Mouse (Mus musculus): Measurements from ENCODE around the gene Cnnm3. TPM values are rescaled to one million over a fixed set of nuclear protein-coding genes. Genes with fewer than 3 reads are reported as not detected.
A peak's percentile ranks its signal among the peaks of the same experiment; 100 is the strongest.

Cnnm3 gene
- polyA plus RNA-seq, 1 experiment from 2014 or later = 5.4 TPM

- TF ChIP-seq CTCF (IDR thresholded peaks at IDR 0.05; ENCODE audit: low read depth) = no peak
- no peaks in the 10 kb centered on the region for H3K4me1 ChIP-seq (ENCODE audit: insufficient read depth)
- H3K27ac ChIP-seq (ENCODE audit: low read depth) = no peak overlapping the region
- no peaks in the 10 kb centered on the region for H3K27me3 ChIP-seq (ENCODE audit: insufficient read depth, low read length)
- no peak overlapping the region for H3K9ac ChIP-seq
- no peak overlapping the region for H3K4me3 ChIP-seq (ENCODE audit: low read depth, low read length)
- peaks cover 11% of the 10 kb centered on the region; the same call in 1 of the 2 replicates for H3K36me3 ChIP-seq (ENCODE audit: insufficient read depth)
- no peak for DNase-seq
- ATAC-seq (ENCODE audit: insufficient read depth) = no peak
- no peaks in the 10 kb centered on the region for H3K9me3 ChIP-seq (ENCODE audit: low read depth, low read length)
- no peak overlapping the region for H3K4me2 ChIP-seq
- 74% methylated on average over 2 of the region's 2 CpGs for WGBS
Measured at GRCm38 (mm10) chr1:36497312-36497711, 14.4 kb upstream of the Cnnm3 start.

GRCm38 (mm10) chr1:36501261-36501660 is 10.4 kb upstream of the Cnnm3 start:
- TF ChIP-seq CTCF (IDR thresholded peaks at IDR 0.05; ENCODE audit: low read depth) = peak; percentile 96
- 0 out of 2 replicates have a peak, but pooled peaks have one; percentile 28 for ATAC-seq (ENCODE audit: insufficient read depth)
- H3K4me3 ChIP-seq (ENCODE audit: low read depth, low read length) = no peak overlapping the region
- no peak overlapping the region for H3K9ac ChIP-seq
- H3K36me3 ChIP-seq (ENCODE audit: insufficient read depth) = peaks cover 17% of the 10 kb centered on the region
- peak; percentile 85 for DNase-seq
- no peak overlapping the region for H3K4me2 ChIP-seq
- no peak overlapping the region for H3K27ac ChIP-seq (ENCODE audit: low read depth)
- no peaks in the 10 kb centered on the region for H3K9me3 ChIP-seq (ENCODE audit: low read depth, low read length)
- 3% methylated on average over 3 of the region's 3 CpGs for WGBS
- H3K27me3 ChIP-seq (ENCODE audit: insufficient read depth, low read length) = no peaks in the 10 kb centered on the region
- no peaks in the 10 kb centered on the region for H3K4me1 ChIP-seq (ENCODE audit: insufficient read depth)

DNA sequence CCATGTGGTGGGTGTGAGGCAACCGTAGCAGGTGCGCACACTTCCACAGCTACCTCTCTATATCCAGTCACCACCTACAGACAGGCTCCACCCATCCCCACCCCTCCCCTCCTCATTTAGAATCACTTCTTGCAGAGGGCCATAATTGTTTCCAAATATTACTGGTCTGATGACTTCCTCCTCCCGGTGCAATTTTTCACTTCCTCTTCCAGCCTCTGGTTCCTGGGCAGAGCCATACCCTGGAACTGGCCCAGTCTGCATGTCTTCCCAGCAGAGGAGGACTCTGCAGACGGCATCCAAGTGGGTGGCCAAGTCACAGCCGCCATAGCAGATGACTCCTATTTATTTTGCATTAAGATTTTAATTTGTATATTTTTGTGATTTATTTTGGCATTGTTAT is 3.4 kb upstream of the Cnnm3 start:
- no peak for ATAC-seq (ENCODE audit: insufficient read depth)
- TF ChIP-seq CTCF (IDR thresholded peaks at IDR 0.05; ENCODE audit: low read depth) = no peak
- no peaks in the 10 kb centered on the region for H3K9me3 ChIP-seq (ENCODE audit: low read depth, low read length)
- peaks cover 3% of the 10 kb centered on the region; the same call in 1 of the 2 replicates for H3K4me1 ChIP-seq (ENCODE audit: insufficient read depth)
- no peak overlapping the region for H3K9ac ChIP-seq
- no peaks in the 10 kb centered on the region for H3K27me3 ChIP-seq (ENCODE audit: insufficient read depth, low read length)
- 68% methylated on average over 5 of the region's 5 CpGs for WGBS
- H3K4me2 ChIP-seq = no peak overlapping the region
- peak; percentile 13 for DNase-seq
- H3K36me3 ChIP-seq (ENCODE audit: insufficient read depth) = peaks cover 8% of the 10 kb centered on the region; the same call in 1 of the 2 replicates
- H3K27ac ChIP-seq (ENCODE audit: low read depth) = no peak overlapping the region
- no peak overlapping the region for H3K4me3 ChIP-seq (ENCODE audit: low read depth, low read length)

GRCm38 (mm10) chr1:36512089-36512965 is 660 bp downstream of the Cnnm3 start:
- Histone ChIP-seq H3K4me2 (peak overlapping the region; percentile 97), H3K9me3 (ENCODE audit: low read depth, low read length) (no peaks in the 10 kb centered on the region), H3K27me3 (ENCODE audit: insufficient read depth, low read length) (no peaks in the 10 kb centered on the region), H3K9ac (peak overlapping the region; percentile 82), H3K4me1 (ENCODE audit: insufficient read depth) (peaks cover 6% of the 10 kb centered on the region; the same call in 1 of the 2 replicates), H3K27ac (ENCODE audit: low read depth) (peak overlapping the region; percentile 97), H3K36me3 (ENCODE audit: insufficient read depth) (peaks cover 8% of the 10 kb centered on the region; the same call in 1 of the 2 replicates), H3K4me3 (ENCODE audit: low read depth, low read length) (peak overlapping the region; percentile 94)
- ATAC-seq (ENCODE audit: insufficient read depth) (peak; percentile 71), DNase-seq (peak; percentile 69)
- TF ChIP-seq CTCF (IDR thresholded peaks at IDR 0.05; ENCODE audit: low read depth) = no peak
- under 1% methylated on average over 123 of the region's 126 CpGs for WGBS

- no peak for TF ChIP-seq CTCF (IDR thresholded peaks at IDR 0.05; ENCODE audit: low read depth)
- H3K9me3 ChIP-seq (ENCODE audit: low read depth, low read length) = no peaks in the 10 kb centered on the region
- 2% methylated on average over 16 of the region's 16 CpGs for WGBS
- H3K27me3 ChIP-seq (ENCODE audit: insufficient read depth, low read length) = no peaks in the 10 kb centered on the region
- no peak for DNase-seq
- peaks cover 8% of the 10 kb centered on the region; the same call in 1 of the 2 replicates for H3K36me3 ChIP-seq (ENCODE audit: insufficient read depth)
- H3K4me1 ChIP-seq (ENCODE audit: insufficient read depth) = peaks cover 6% of the 10 kb centered on the region; the same call in 1 of the 2 replicates
- H3K27ac ChIP-seq (ENCODE audit: low read depth) = 0 out of 2 replicates have a peak overlapping the region, but pooled peaks have one; percentile 97
- peak overlapping the region; percentile 82 for H3K9ac ChIP-seq
- peak overlapping the region; percentile 97 for H3K4me2 ChIP-seq
- peak overlapping the region; percentile 94 for H3K4me3 ChIP-seq (ENCODE audit: low read depth, low read length)
- no peak for ATAC-seq (ENCODE audit: insufficient read depth)
Measured at GRCm38 (mm10) chr1:36512966-36513280, 1.3 kb downstream of the Cnnm3 start.

- H3K9me3 ChIP-seq (ENCODE audit: low read depth, low read length) = no peaks in the 10 kb centered on the region
- H3K4me2 ChIP-seq = peak overlapping the region; percentile 97
- no peak overlapping the region for H3K27ac ChIP-seq (ENCODE audit: low read depth)
- peak; percentile 42 for DNase-seq
- no peak for TF ChIP-seq CTCF (IDR thresholded peaks at IDR 0.05; ENCODE audit: low read depth)
- peaks cover 11% of the 10 kb centered on the region; the same call in 1 of the 2 replicates for H3K36me3 ChIP-seq (ENCODE audit: insufficient read depth)
- 0% methylated on average over 1 of the region's 1 CpGs for WGBS
- H3K4me1 ChIP-seq (ENCODE audit: insufficient read depth) = peaks cover 6% of the 10 kb centered on the region; the same call in 1 of the 2 replicates
- peak overlapping the region; percentile 94 for H3K4me3 ChIP-seq (ENCODE audit: low read depth, low read length)
- no peak for ATAC-seq (ENCODE audit: insufficient read depth)
- H3K27me3 ChIP-seq (ENCODE audit: insufficient read depth, low read length) = no peaks in the 10 kb centered on the region
- H3K9ac ChIP-seq = peak overlapping the region; percentile 82
Measured at GRCm38 (mm10) chr1:36513310-36513709, 1.6 kb downstream of the Cnnm3 start.

GRCm38 (mm10) chr1:36513718-36514117 is 2.1 kb downstream of the Cnnm3 start:
- peak; percentile 56 for TF ChIP-seq CTCF (IDR thresholded peaks at IDR 0.05; ENCODE audit: low read depth)
- 44% methylated on average over 2 of the region's 2 CpGs for WGBS
- peak overlapping the region; percentile 94 for H3K4me3 ChIP-seq (ENCODE audit: low read depth, low read length)
- no peaks in the 10 kb centered on the region for H3K27me3 ChIP-seq (ENCODE audit: insufficient read depth, low read length)
- no peak for ATAC-seq (ENCODE audit: insufficient read depth)
- peaks cover 6% of the 10 kb centered on the region; the same call in 1 of the 2 replicates for H3K4me1 ChIP-seq (ENCODE audit: insufficient read depth)
- H3K9ac ChIP-seq = no peak overlapping the region
- peaks cover 12% of the 10 kb centered on the region; the same call in 1 of the 2 replicates for H3K36me3 ChIP-seq (ENCODE audit: insufficient read depth)
- H3K9me3 ChIP-seq (ENCODE audit: low read depth, low read length) = no peaks in the 10 kb centered on the region
- no peak overlapping the region for H3K27ac ChIP-seq (ENCODE audit: low read depth)
- peak; percentile 58 for DNase-seq
- peak overlapping the region; percentile 97 for H3K4me2 ChIP-seq

Data from lung, embryonic 14.5 days (tissue).